Mouse (Mus musculus): ENCODE results near the gene Sbno2. TPM values are rescaled to one million over a fixed set of nuclear protein-coding genes. Genes with fewer than 3 reads are reported as not detected.

Sbno2 gene
- polyA plus RNA-seq, 1 experiment: 25.4 TPM

DNA sequence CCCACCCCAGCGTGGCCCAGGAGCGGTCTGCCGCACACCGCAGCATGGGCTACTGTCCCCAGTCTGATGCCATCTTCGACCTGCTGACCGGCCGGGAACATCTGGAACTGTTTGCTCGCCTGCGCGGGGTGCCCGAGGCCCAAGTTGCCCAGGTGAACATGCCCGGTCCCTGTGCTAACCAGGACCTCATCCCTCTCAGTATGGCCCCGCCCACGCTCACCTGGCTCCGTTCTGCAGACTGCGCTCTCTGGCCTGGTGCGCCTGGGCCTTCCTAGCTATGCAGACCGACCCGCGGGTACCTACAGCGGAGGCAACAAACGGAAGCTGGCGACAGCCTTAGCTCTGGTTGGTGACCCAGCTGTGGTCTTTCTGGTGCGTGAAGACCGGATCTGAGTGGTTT lies 91.8 kb downstream of the Sbno2 start:
- TF ChIP-seq CTCF (IDR thresholded peaks at IDR 0.05; ENCODE audit: borderline replicate concordance, insufficient read depth, low read depth, low read length) (no peak), POLR2A (IDR thresholded peaks at IDR 0.05; ENCODE audit: borderline replicate concordance, insufficient read depth, low read length) (no peak)
- Histone ChIP-seq H3K27me3 (ENCODE audit: control insufficient read depth, insufficient read depth, low read length) (no peaks in the 10 kb centered on the region), H3K4me1 (ENCODE audit: control insufficient read depth, insufficient read depth, low read length) (no peaks in the 10 kb centered on the region), H3K27ac (ENCODE audit: insufficient read depth, low read length) (no peak overlapping the region), H3K4me3 (replicated peaks; ENCODE audit: insufficient read depth, low read depth, low read length) (no peak overlapping the region)
- WGBS: 59% methylated on average over 25 of the region's 25 CpGs
- DNase-seq: no peak

DNA sequence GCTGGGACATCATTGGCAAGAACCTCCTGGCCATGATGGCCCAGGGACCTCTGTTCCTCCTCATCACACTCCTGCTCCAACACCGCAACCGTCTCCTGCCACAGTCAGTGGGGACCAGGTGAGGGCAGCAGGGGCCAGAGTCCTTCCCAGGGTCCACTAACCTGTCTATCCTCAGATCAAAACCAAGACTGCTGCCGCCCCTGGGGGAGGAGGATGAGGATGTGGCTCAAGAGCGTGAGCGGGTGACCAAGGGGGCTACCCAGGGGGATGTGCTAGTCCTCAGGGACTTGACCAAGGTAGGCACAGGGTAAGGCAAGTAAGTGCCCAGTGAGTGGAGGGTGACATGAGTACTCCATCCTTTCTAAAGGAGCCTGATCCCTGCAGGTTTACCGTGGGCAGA lies 93.6 kb downstream of the Sbno2 start:
- no peak for TF ChIP-seq POLR2A (IDR thresholded peaks at IDR 0.05; ENCODE audit: borderline replicate concordance, insufficient read depth, low read length)
- TF ChIP-seq CTCF (IDR thresholded peaks at IDR 0.05; ENCODE audit: borderline replicate concordance, insufficient read depth, low read depth, low read length): no peak
- no peaks in the 10 kb centered on the region for H3K27me3 ChIP-seq (ENCODE audit: control insufficient read depth, insufficient read depth, low read length)

More for the DNA sequence above, 93.6 kb downstream of the Sbno2 start:
- Histone ChIP-seq H3K27ac (ENCODE audit: insufficient read depth, low read length) (no peak overlapping the region), H3K4me3 (replicated peaks; ENCODE audit: insufficient read depth, low read depth, low read length) (no peak overlapping the region), H3K4me1 (ENCODE audit: control insufficient read depth, insufficient read depth, low read length) (no peaks in the 10 kb centered on the region)
- no peak for DNase-seq
- 90% methylated on average over 6 of the region's 6 CpGs for WGBS

Other genes with a start within 250 kb of the Sbno2 start
- 2.4 and 2.5 TPM in 2 replicates for gene Prtn3, start 231.1 kb downstream of the Sbno2 start, polyA plus RNA-seq (2012; rRNA removed)
- 46.0 and 49.3 TPM in 2 replicates for gene Plppr3, start 230.9 kb downstream of the Sbno2 start, polyA plus RNA-seq (2012; rRNA removed)
- gene Elane, start 219.3 kb downstream of the Sbno2 start, polyA plus RNA-seq (2012; rRNA removed): 0.15 TPM in 1 of 2 replicates, not detected in the other
- gene Cfd, start 214.7 kb downstream of the Sbno2 start, polyA plus RNA-seq (2012; rRNA removed): 0.29 and 0.41 TPM in 2 replicates
- gene Med16, start 196.6 kb downstream of the Sbno2 start, polyA plus RNA-seq (2012; rRNA removed): 46.5 and 47.4 TPM in 2 replicates
- not detected in 2 replicates for gene Gm26602, start 194.7 kb downstream of the Sbno2 start, polyA plus RNA-seq (2012; rRNA removed)
- 12.1 and 12.8 TPM in 2 replicates for gene Kiss1r, start 188.6 kb downstream of the Sbno2 start, polyA plus RNA-seq (2012; rRNA removed)
- gene R3hdm4, start 184.4 kb downstream of the Sbno2 start, polyA plus RNA-seq (2012; rRNA removed): 156 and 162 TPM in 2 replicates
- 4.7 TPM in 2 replicates for gene Arid3a, start 178.5 kb downstream of the Sbno2 start, polyA plus RNA-seq (2012; rRNA removed)
- gene Wdr18, start 145.4 kb downstream of the Sbno2 start, polyA plus RNA-seq (2012; rRNA removed): 56.2 and 57.4 TPM in 2 replicates
- gene Grin3b, start 134.9 kb downstream of the Sbno2 start, polyA plus RNA-seq (2012; rRNA removed): 5.5 and 5.9 TPM in 2 replicates
- gene Tmem259, start 121.2 kb downstream of the Sbno2 start, polyA plus RNA-seq (2012; rRNA removed): 191 and 204 TPM in 2 replicates
- 8.2 and 9.3 TPM in 2 replicates for gene Cnn2, start 117.0 kb downstream of the Sbno2 start, polyA plus RNA-seq (2012; rRNA removed)
- 31.1 and 32.4 TPM in 2 replicates for gene Abca7, start 109.1 kb downstream of the Sbno2 start, polyA plus RNA-seq (2012; rRNA removed)
- 2.2 and 2.7 TPM in 2 replicates for gene Arhgap45, start 88.9 kb downstream of the Sbno2 start, polyA plus RNA-seq (2012; rRNA removed)
- 224 and 231 TPM in 2 replicates for gene Polr2e, start 65.8 kb downstream of the Sbno2 start, polyA plus RNA-seq (2012; rRNA removed)
- 888 and 964 TPM in 2 replicates for gene Gpx4, start 58.4 kb downstream of the Sbno2 start, polyA plus RNA-seq (2012; rRNA removed)
- 110 and 112 TPM in 2 replicates for gene Stk11, start 10.2 kb upstream of the Sbno2 start, polyA plus RNA-seq (2012; rRNA removed)
- gene Atp5d, start 33.1 kb upstream of the Sbno2 start, polyA plus RNA-seq (2012; rRNA removed): 736 and 758 TPM in 2 replicates
- gene Cbarp, start 35.3 kb upstream of the Sbno2 start, polyA plus RNA-seq (2012; rRNA removed): 147 and 151 TPM in 2 replicates
- gene Midn, start 42.7 kb upstream of the Sbno2 start, polyA plus RNA-seq (2012; rRNA removed): 26.1 and 26.5 TPM in 2 replicates
- 240 and 261 TPM in 2 replicates for gene Cirbp, start 60.4 kb upstream of the Sbno2 start, polyA plus RNA-seq (2012; rRNA removed)
- gene 1600002K03Rik, start 67.4 kb upstream of the Sbno2 start, polyA plus RNA-seq (2012; rRNA removed): 16.4 and 18.0 TPM in 2 replicates
- 10.2 and 10.7 TPM in 2 replicates for gene Efna2, start 73.9 kb upstream of the Sbno2 start, polyA plus RNA-seq (2012; rRNA removed)
- 41.1 and 42.5 TPM in 2 replicates for gene Mum1, start 120.9 kb upstream of the Sbno2 start, polyA plus RNA-seq (2012; rRNA removed)
- 668 and 680 TPM in 2 replicates for gene Ndufs7, start 143.6 kb upstream of the Sbno2 start, polyA plus RNA-seq (2012; rRNA removed)
- gene Gamt, start 155.4 kb upstream of the Sbno2 start, polyA plus RNA-seq (2012; rRNA removed): 52.9 and 54.5 TPM in 2 replicates
- 90.2 and 92.7 TPM in 2 replicates for gene Dazap1, start 155.9 kb upstream of the Sbno2 start, polyA plus RNA-seq (2012; rRNA removed)
- gene Rps15, start 186.9 kb upstream of the Sbno2 start, polyA plus RNA-seq (2012; rRNA removed): 1,303 and 1,454 TPM in 2 replicates
- 67.1 and 69.1 TPM in 2 replicates for gene Apc2, start 190.4 kb upstream of the Sbno2 start, polyA plus RNA-seq (2012; rRNA removed)
- gene 2310011J03Rik, start 215.0 kb upstream of the Sbno2 start, polyA plus RNA-seq (2012; rRNA removed): 49.7 and 51.1 TPM in 2 replicates
- 13.7 and 14.1 TPM in 2 replicates for gene Pcsk4, start 223.9 kb upstream of the Sbno2 start, polyA plus RNA-seq (2012; rRNA removed)
- 9.0 and 10.3 TPM in 2 replicates for gene Reep6, start 224.4 kb upstream of the Sbno2 start, polyA plus RNA-seq (2012; rRNA removed)
- 7.9 and 10.8 TPM in 2 replicates for gene Adamtsl5, start 242.8 kb upstream of the Sbno2 start, polyA plus RNA-seq (2012; rRNA removed)